Mouse (Mus musculus) heart, adult 2 months (tissue): ENCODE results near the gene Sfta2.

ENCODE experiments used
- CTCF ChIP-seq: fragments of 200-600 bp; IDR thresholded peaks from 2 replicates; pipeline ENCODE4 v1.8.1; 2022; ENCODE audit warnings: antibody characterized with exemption, mild to moderate bottlenecking, moderate library complexity
- EP300 ChIP-seq: fragments of 200-500 bp; IDR thresholded peaks from 2 replicates; pipeline ENCODE4 v1.6.1; 2011; ENCODE audit warnings: low read depth, low read length, control low read depth; ENCODE audit not compliant: insufficient read depth

- TF ChIP-seq CTCF (no peak), EP300 (no peak)
These were observed 95.3 kb downstream of the Sfta2 start for GRCm38 (mm10) chr17:35696691-35697090.
